Mouse (Mus musculus): ENCODE results near the gene Gja1.

The Gja1 gene

DNA sequence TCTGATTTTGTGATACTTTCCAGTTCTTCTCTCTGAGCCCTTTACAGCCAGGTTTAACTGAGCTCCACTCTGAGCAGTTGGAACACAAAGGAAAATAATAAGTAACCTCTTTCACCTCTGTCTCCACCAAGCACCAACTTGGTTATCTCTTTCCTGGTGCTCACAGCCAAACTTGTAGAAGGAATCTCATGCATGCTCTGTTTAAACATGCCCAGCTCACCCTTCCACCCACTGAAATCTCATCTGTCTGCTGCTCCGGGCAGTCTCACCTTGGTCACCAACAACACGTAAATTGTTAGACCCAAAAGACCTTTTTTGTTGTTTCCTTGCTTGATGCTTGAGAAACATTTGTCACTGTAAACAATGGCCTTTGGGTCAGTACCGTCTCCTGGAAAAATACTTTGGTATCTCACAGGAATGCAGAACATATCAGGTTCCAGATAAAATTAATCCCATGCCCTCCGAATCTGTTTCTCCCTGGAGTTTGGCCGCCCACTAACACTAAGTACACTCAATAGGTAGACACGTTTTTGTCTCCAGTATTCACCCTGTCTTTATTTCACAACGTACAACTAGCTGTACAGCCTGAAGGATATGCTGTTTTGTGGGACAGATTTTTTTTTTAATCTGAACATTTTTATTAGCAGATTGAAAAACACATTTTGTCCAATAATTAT is 38.9 kb downstream of the Gja1 start:
- no peak for DNase-seq (ENCODE audit: low spot score in 2 of 2)

GRCm38 (mm10) chr10:56422518-56422917 is 45.4 kb downstream of the Gja1 start:
- DNase-seq (ENCODE audit: low spot score in 2 of 2) = no peak

DNA sequence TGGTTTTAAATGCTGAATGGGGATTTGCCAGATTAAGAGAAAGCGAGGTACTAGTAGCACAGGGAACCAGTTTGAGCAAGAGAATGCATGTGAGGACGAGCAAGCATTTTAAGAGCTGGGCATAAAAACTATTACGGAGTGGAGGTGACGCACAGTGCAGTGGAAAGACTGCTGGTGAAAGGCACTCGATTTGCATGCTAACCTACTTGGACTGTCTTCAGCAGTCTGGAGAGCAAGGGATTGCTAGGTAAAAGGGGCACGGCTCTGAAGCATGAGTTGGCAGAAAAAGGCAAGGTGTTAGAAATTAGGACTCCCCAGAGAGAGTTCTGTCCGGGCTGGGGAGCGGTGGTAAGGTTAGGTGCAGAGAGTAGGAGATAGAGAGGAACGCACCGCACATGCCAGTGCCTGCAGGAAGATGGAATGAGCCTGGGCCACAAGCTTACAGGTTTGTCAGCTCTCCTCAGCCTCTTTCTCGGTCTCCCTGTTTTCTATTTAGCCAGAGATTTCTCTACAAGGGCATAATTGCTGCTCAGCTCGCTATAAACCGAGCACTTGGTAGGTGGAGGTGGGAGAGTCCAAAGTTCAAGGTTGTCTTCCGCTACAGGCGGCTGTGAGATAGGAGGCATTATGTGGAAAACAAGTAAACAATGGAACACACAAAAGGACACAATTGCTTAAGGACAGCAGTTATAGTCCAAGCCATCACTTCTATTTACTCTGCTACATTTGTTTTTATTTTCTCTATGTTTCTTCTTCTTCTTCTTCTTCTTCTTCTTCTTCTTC is 48.1 kb downstream of the Gja1 start:
- no peak for DNase-seq (ENCODE audit: low spot score in 2 of 2)

DNA sequence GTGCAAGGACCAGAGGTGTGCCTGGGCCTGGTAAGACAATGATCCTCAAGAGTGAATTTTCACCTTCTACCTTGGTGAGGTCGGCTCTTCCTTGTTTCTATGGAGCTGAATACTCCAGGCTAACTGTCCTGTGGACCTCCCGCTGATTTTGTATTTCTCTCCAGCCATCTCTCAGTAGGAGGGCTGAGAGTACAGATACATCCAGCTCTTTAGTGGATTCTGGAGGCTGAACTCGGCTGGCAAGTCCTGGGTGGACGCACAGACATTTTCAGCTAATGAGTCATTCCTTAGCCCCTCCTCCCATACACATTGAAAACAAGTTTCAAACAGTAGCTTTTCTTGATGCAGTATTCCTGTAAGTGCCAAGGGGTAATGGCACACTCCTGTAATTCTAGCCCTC is 49.2 kb downstream of the Gja1 start:
- no peak for DNase-seq (ENCODE audit: low spot score in 2 of 2)

DNA sequence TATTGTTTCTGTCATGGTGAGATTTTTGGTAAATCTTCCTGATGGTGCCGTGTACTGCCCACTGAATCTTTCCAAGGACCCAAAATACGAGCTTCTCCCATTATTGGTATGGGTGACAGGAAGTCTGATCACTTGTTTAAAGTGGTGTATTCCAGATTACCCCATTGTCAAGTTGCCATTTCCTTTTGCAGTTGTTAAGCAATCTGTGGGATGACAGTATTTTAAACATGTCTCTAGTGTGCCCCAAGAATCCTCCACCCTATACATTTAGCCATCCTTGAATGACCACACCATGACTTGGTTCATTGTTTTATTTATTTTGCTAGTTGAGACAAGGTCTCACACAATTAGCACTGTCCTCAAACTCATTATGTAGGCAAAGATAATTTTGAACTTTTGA is 50.3 kb downstream of the Gja1 start:
- DNase-seq (ENCODE audit: low spot score in 2 of 2) = no peak

DNA sequence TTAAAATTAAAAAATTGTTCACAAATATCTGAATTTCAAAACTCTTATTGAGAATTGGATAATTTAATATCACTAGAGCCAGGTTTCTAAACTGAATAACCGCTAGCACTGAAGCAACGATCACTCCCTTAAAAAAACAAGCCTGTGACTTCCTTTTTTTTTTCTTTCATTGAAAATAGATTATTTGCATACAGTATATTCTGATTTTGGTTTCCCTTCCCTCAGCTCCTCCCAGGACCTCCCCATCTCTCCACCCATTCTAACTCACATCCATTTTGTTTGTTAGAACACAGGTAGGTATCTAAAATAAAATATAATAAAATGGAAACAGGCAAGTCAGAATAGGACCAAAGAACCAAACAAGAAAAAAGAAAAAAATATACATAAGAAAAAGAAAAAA is 50.7 kb downstream of the Gja1 start:
- DNase-seq (ENCODE audit: low spot score in 2 of 2) = no peak

- DNase-seq (ENCODE audit: low spot score in 2 of 2) = no peak
Observed at GRCm38 (mm10) chr10:56429011-56429410, 51.9 kb downstream of the Gja1 start.

GRCm38 (mm10) chr10:56431600-56432389 is 54.7 kb downstream of the Gja1 start:
- no peak for DNase-seq (ENCODE audit: low spot score in 2 of 2)

- DNase-seq (ENCODE audit: low spot score in 2 of 2) = no peak
Observed at GRCm38 (mm10) chr10:56432390-56432709, 55.2 kb downstream of the Gja1 start.

DNA sequence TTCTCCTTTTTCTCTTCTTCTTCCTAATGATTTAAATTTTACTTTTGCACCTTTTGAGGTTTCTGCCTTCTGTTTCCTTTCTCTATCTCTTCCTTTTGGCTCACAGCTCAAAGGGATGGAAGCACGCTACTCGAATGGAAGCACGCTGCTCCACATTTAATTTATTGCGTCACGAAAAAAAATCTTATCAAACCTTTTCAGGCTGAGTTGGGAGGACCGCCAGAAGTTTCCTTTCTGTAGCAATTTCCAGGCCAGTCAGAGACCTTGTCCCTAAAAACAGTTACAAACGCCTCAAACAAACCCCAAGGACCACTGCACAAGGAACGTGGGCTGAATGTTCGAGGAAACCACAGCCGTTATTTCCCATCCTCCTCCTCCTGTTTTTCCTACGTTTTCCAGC is 60.2 kb downstream of the Gja1 start:
- DNase-seq (ENCODE audit: low spot score in 2 of 2) = no peak

DNA sequence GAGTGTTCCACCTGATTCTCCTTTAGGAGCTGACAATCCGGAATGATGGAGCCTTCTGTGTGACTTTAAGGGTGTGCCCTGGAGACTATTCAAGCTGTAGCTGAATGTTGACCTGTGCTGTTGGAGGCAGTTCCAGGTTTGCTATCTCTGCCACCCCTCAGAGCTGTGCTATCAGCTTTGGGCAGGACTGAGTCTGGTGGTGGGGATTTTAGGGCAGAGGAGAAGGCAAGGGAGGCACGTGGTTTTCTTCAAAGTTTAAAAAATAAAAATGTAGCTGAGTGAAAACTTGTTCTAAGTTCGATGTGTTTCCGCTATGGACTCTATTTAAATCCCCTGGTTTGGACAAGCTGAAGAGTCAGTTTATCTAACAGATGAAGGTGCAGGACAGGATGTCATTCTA is 62.5 kb downstream of the Gja1 start:
- no peak for DNase-seq (ENCODE audit: low spot score in 2 of 2)

DNA sequence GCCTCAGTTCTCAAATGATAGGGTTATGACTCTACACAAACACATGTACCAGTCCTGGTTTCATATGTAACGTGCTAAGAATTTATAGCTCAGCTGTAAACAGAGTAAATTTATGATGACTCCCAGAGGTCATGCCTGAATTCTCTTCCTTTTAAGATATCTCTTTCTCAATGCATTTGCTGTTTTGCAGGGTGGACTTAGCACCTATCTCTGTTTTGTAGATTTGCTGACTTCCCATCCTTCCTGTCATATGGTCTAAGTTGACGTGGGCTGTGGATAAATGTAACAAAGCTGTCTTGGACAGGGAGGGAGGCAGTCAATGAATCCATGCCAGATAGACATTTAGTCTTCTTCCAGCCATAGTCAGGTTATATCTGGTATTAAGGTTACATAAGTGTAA is 67.3 kb downstream of the Gja1 start:
- no peak for DNase-seq (ENCODE audit: low spot score in 2 of 2)

- no peak for DNase-seq (ENCODE audit: low spot score in 2 of 2)
Observed at GRCm38 (mm10) chr10:56449030-56449429, 71.9 kb downstream of the Gja1 start.

Data from spleen, postnatal 36 days (tissue).